Mouse (Mus musculus) induced T-regulatory cell, adult 2 months (primary cell): ENCODE results near the gene Gm5415.
"Not testable (repeated sequence)": the region's sequence is repeated elsewhere in the genome, so short reads cannot be mapped to it uniquely, and the experiment has no call there.

Source experiments
- DNase-seq: peaks from one replicate; pipeline ENCODE4 v3.0.0-alpha.2; 2012; ENCODE audit warnings: low read depth

The Gm5415 gene

GRCm38 (mm10) chr1:32547194-32547593 is at the start of gene Gm5415:
Gm5415 (minus strand) TSS chr1:32547294.
- DNase-seq = not testable (repeated sequence)

- DNase-seq = no peak
Observed at GRCm38 (mm10) chr1:32568901-32569300, 21.8 kb upstream of the Gm5415 start.

- no peak for DNase-seq
Observed at GRCm38 (mm10) chr1:32553925-32554324, 6.8 kb upstream of the Gm5415 start.

GRCm38 (mm10) chr1:32553459-32553858 is 6.4 kb upstream of the Gm5415 start:
- DNase-seq = no peak

- DNase-seq = no peak
Observed at GRCm38 (mm10) chr1:32503381-32503780, 43.7 kb downstream of the Gm5415 start.
